Mouse (Mus musculus) heart, embryonic 12.5 days (tissue): ENCODE measurements around the gene Fah. TPM values are rescaled to one million over a fixed set of nuclear protein-coding genes. Genes with fewer than 3 reads are reported as not detected.

Experiments used
- ATAC-seq: fragments of 200-750 bp; cut with Nextera tagmentation; 2 replicates; pipeline ENCODE4 v1.8.0; 2017; ENCODE audit warnings: moderate TSS enrichment, moderate library complexity; ENCODE audit not compliant: insufficient number of reproducible peaks, low FRiP score
- H3K27ac ChIP-seq: fragments of 300-500 bp; sonication (generic); 2 replicates; pipeline ENCODE4 v1.5.1; 2016; ENCODE audit warnings: mild to moderate bottlenecking, moderate library complexity; ENCODE audit not compliant: poor library complexity, severe bottlenecking
- H3K27me3 ChIP-seq: fragments of 300-500 bp; sonication (generic); replicated peaks from 2 replicates; pipeline ENCODE4 v1.6.1; 2016; ENCODE audit warnings: mild to moderate bottlenecking, moderate library complexity
- H3K36me3 ChIP-seq: fragments of 300-500 bp; sonication (generic); 2 replicates; pipeline ENCODE4 v1.6.1; 2016; ENCODE audit warnings: mild to moderate bottlenecking, moderate library complexity
- H3K4me1 ChIP-seq: fragments of 300-500 bp; sonication (generic); replicated peaks from 2 replicates; pipeline ENCODE4 v1.6.1; 2016; ENCODE audit warnings: mild to moderate bottlenecking
- H3K4me2 ChIP-seq: fragments of 300-500 bp; sonication (generic); 2 replicates; pipeline ENCODE4 v1.6.1; 2016; ENCODE audit warnings: mild to moderate bottlenecking, moderate library complexity
- H3K4me3 ChIP-seq: fragments of 300-500 bp; sonication (generic); 2 replicates; pipeline ENCODE4 v1.5.1; 2016; ENCODE audit warnings: mild to moderate bottlenecking
- H3K9ac ChIP-seq: fragments of 300-500 bp; sonication (generic); 2 replicates; pipeline ENCODE4 v1.6.1; 2016; ENCODE audit warnings: mild to moderate bottlenecking, moderate library complexity
- H3K9me3 ChIP-seq: fragments of 300-500 bp; sonication (generic); replicated peaks from 2 replicates; pipeline ENCODE4 v1.6.1; 2016; ENCODE audit warnings: mild to moderate bottlenecking, moderate library complexity
- WGBS: fragments of 180-500 bp; shearing (Covaris S2); methylation state at CpG from one replicate; pipeline ENCODE4 v1.1.7; 2016; 5-methylcytosine and 5-hydroxymethylcytosine counted together
- polyA plus RNA-seq: library from polyadenylated mRNA; unstranded; fragments of >200 nt; fragmentation: Nextera tagmentation; extraction: Ambion mirVana; gene quantifications from 2 replicates; pipeline ENCODE4 v1.2.1, GENCODE M21; 2016

The Fah gene
- polyA plus RNA-seq, 1 experiment from 2014 or later: 5.9 TPM

- no peaks in the 10 kb centered on the region for H3K36me3 ChIP-seq
- H3K4me1 ChIP-seq: no peaks in the 10 kb centered on the region
- no peaks in the 10 kb centered on the region for H3K9me3 ChIP-seq
- 83% methylated on average over 3 of the region's 3 CpGs for WGBS
- ATAC-seq: no peak
- H3K4me3 ChIP-seq: no peak overlapping the region
- H3K9ac ChIP-seq: no peak overlapping the region
- no peak overlapping the region for H3K4me2 ChIP-seq
- no peaks in the 10 kb centered on the region for H3K27me3 ChIP-seq
- H3K27ac ChIP-seq: no peak overlapping the region
Measured at GRCm38 (mm10) chr7:84596002-84596401, 10.5 kb downstream of the Fah start.

GRCm38 (mm10) chr7:84594917-84595303 lies 11.6 kb downstream of the Fah start:
- no peak overlapping the region for H3K4me3 ChIP-seq
- no peak for ATAC-seq
- no peaks in the 10 kb centered on the region for H3K4me1 ChIP-seq
- no peaks in the 10 kb centered on the region for H3K36me3 ChIP-seq
- no peaks in the 10 kb centered on the region for H3K9me3 ChIP-seq
- H3K4me2 ChIP-seq: no peak overlapping the region
- no peak overlapping the region for H3K9ac ChIP-seq
- H3K27me3 ChIP-seq: no peaks in the 10 kb centered on the region
- H3K27ac ChIP-seq: no peak overlapping the region

- Histone ChIP-seq H3K36me3 (no peaks in the 10 kb centered on the region), H3K4me2 (no peak overlapping the region), H3K9ac (no peak overlapping the region), H3K27me3 (no peaks in the 10 kb centered on the region), H3K27ac (no peak overlapping the region), H3K4me1 (no peaks in the 10 kb centered on the region), H3K4me3 (no peak overlapping the region), H3K9me3 (no peaks in the 10 kb centered on the region)
- 49% methylated on average over 8 of the region's 8 CpGs for WGBS
- 0 out of 2 replicates have a peak, but pooled peaks have one; percentile 36 for ATAC-seq
Measured at GRCm38 (mm10) chr7:84594087-84594916, 12.2 kb downstream of the Fah start.

DNA sequence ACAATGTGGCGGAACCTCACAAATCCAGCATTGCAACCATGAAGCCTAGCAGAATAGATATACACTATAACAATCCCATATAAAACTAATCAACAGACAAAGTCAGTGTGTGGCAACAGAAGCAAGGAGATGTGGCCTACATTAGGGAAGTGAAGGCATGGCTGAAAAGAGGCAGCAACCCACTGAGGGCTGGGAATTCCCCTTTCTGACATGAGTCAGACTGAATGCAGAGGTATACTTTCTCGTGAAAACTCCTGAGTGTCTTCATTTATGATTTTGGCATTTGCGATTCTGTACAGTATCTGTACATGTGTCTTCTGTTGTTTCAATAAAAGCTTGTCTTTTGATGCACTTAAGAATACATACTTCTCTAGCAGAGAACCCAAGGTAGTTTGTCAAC lies 15.2 kb downstream of the Fah start:
- peaks cover 9% of the 10 kb centered on the region for H3K4me1 ChIP-seq
- 83% methylated on average over 3 of the region's 3 CpGs for WGBS
- no peak overlapping the region for H3K9ac ChIP-seq
- H3K27ac ChIP-seq: no peak overlapping the region
- H3K4me3 ChIP-seq: no peak overlapping the region
- ATAC-seq: no peak
- H3K27me3 ChIP-seq: no peaks in the 10 kb centered on the region
- no peaks in the 10 kb centered on the region for H3K9me3 ChIP-seq
- H3K4me2 ChIP-seq: no peak overlapping the region
- H3K36me3 ChIP-seq: no peaks in the 10 kb centered on the region

DNA sequence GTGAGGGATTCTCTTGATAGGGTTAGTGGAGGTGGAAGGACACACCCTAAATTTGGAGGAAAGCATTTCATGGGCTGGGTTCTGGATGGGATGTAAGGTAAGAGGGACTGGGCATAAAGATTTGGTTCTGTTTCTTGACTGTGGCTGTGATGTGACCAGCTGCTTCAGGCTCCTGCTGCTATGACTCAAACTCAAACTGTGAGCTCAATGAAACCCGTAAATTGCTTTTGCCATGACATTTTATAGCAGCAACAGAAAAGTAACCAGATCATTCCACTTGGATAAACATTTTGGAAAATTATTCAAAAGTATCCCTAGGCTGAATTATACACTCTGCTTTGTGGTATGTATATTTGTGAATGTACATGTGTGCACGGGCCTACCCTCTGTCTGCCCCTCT lies 15.9 kb downstream of the Fah start:
- Histone ChIP-seq H3K27ac (no peak overlapping the region), H3K9me3 (no peaks in the 10 kb centered on the region), H3K36me3 (no peaks in the 10 kb centered on the region), H3K9ac (no peak overlapping the region), H3K27me3 (no peaks in the 10 kb centered on the region), H3K4me2 (no peak overlapping the region), H3K4me1 (peaks cover 14% of the 10 kb centered on the region), H3K4me3 (no peak overlapping the region)
- WGBS: 97% methylated on average over 2 of the region's 2 CpGs
- no peak for ATAC-seq

DNA sequence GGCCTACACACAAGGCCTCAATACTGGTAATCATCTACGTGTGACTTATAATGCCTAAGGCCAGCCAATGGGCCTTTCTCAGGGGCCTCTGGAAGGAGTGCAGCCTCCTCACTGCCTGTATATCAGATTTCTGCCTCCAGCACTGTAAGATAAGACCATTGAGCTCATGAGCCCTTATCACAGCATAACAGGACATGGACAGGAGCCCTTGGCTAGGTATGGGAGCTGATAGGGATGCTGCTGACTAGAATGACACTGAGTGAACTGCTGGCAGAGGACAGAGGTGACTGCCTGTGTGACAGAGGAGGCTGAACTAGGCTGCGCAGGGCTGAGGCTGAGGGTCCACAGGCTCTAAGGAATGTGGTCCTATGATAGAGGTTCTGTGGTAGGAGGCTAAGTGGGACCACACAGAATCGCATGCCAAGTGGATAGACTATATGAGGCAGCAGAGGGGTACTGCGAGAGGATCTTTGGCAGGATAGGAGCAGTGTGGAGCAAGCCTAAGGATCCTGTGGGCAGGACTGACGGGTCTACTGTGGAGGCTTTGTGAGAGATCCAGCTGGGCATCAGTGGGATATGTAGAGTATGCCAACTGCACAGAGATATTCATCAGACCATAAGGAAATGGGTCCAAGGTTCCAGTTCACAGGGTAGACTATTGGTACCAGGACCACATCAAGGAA lies 19.3 kb downstream of the Fah start:
- WGBS: 80% methylated on average over 5 of the region's 5 CpGs
- no peaks in the 10 kb centered on the region for H3K27me3 ChIP-seq
- no peaks in the 10 kb centered on the region for H3K36me3 ChIP-seq
- ATAC-seq: peak; percentile 81
- no peak overlapping the region for H3K27ac ChIP-seq
- no peak overlapping the region for H3K4me3 ChIP-seq
- no peak overlapping the region for H3K9ac ChIP-seq
- peaks cover 20% of the 10 kb centered on the region for H3K4me1 ChIP-seq
- H3K4me2 ChIP-seq: no peak overlapping the region
- no peaks in the 10 kb centered on the region for H3K9me3 ChIP-seq

- H3K27ac ChIP-seq: no peak overlapping the region
- peaks cover 20% of the 10 kb centered on the region for H3K4me1 ChIP-seq
- H3K36me3 ChIP-seq: no peaks in the 10 kb centered on the region
- no peak overlapping the region for H3K4me3 ChIP-seq
- H3K9ac ChIP-seq: no peak overlapping the region
- ATAC-seq: no peak; the same call in 1 of the 2 replicates
- H3K9me3 ChIP-seq: no peaks in the 10 kb centered on the region
- no peaks in the 10 kb centered on the region for H3K27me3 ChIP-seq
- no peak overlapping the region for H3K4me2 ChIP-seq
- 60% methylated on average over 3 of the region's 3 CpGs for WGBS
Measured at GRCm38 (mm10) chr7:84586360-84587100, 20.0 kb downstream of the Fah start.

DNA sequence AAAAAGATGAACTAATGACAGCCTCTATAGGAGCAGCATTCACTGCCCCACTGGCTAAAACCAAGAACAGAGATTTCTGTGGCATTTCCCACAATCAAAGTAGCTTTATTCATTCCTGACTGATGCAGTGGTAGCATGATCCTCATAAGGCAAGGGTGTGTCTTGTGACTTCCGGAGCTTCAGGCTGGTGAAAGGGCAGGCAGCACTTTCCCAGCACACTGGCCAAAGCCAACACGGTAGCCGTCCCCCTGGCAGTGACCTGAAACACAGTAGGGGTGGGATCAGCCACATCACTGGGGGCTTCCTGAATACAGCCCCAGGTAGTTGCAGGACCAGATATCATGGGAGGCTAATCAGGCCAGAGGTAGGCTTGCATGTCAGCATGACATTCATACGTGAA lies 21.4 kb downstream of the Fah start:
- Histone ChIP-seq H3K36me3 (no peaks in the 10 kb centered on the region), H3K4me1 (peaks cover 20% of the 10 kb centered on the region), H3K27me3 (no peaks in the 10 kb centered on the region), H3K9ac (no peak overlapping the region), H3K4me2 (no peak overlapping the region), H3K9me3 (no peaks in the 10 kb centered on the region), H3K4me3 (no peak overlapping the region), H3K27ac (no peak overlapping the region)
- ATAC-seq: no peak
- WGBS: 88% methylated on average over 4 of the region's 4 CpGs

DNA sequence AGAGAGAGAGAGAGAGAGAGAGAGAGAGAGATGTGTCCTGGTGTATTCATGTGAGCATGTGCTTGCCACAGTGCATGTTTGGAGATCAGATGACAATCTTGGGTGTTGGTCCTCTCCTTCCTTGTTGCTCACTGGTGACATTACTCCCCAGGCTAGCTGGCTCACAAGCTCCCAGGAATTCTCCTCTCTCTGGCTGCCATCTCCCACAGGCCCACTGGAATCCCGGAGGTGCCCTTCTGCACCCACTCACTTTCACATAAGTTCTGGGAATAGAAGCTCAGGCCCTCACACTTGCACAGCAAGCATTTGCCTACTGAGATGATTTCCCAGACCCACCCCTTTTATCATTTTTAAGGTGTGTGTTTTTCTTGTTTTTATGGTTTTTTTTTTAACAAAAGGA lies 26.8 kb downstream of the Fah start:
- H3K4me1 ChIP-seq: no peaks in the 10 kb centered on the region
- no peak for ATAC-seq
- no peak overlapping the region for H3K9ac ChIP-seq
- H3K9me3 ChIP-seq: no peaks in the 10 kb centered on the region
- no peak overlapping the region for H3K27ac ChIP-seq
- H3K27me3 ChIP-seq: no peaks in the 10 kb centered on the region
- no peak overlapping the region for H3K4me2 ChIP-seq
- 70% methylated on average over 1 of the region's 1 CpGs for WGBS
- no peaks in the 10 kb centered on the region for H3K36me3 ChIP-seq
- H3K4me3 ChIP-seq: no peak overlapping the region

- Histone ChIP-seq H3K36me3 (no peaks in the 10 kb centered on the region), H3K9ac (no peak overlapping the region), H3K4me1 (no peaks in the 10 kb centered on the region), H3K9me3 (no peaks in the 10 kb centered on the region), H3K4me2 (no peak overlapping the region), H3K27ac (no peak overlapping the region), H3K27me3 (no peaks in the 10 kb centered on the region), H3K4me3 (no peak overlapping the region)
- no peak for ATAC-seq
- WGBS: 89% methylated on average over 1 of the region's 1 CpGs
Measured at GRCm38 (mm10) chr7:84578841-84579240, 27.7 kb downstream of the Fah start.

DNA sequence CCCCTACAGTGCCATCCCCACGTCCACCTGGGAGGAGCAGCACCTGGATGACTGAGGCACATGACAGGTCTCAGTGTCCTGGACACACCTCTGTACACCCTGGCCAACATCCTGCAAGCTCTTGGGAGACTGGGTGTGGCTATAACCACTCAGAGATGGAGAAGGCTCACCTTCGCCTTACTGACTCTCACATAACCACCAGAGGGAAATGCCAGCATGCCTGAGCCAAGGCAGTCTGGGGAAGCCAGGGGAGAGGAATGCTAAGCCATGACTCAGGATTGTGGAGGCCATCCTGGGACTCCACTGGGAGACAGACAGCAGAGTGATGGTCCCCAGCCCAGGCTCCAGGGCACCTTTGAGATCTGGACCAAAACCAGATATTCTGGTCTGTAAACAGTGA lies 29.5 kb downstream of the Fah start:
- no peak for ATAC-seq
- no peak overlapping the region for H3K4me2 ChIP-seq

More for the DNA sequence above, 29.5 kb downstream of the Fah start:
- no peaks in the 10 kb centered on the region for H3K4me1 ChIP-seq
- H3K4me3 ChIP-seq: no peak overlapping the region
- H3K9me3 ChIP-seq: no peaks in the 10 kb centered on the region
- H3K27ac ChIP-seq: no peak overlapping the region
- 74% methylated on average over 2 of the region's 2 CpGs for WGBS
- H3K9ac ChIP-seq: no peak overlapping the region
- no peaks in the 10 kb centered on the region for H3K36me3 ChIP-seq
- H3K27me3 ChIP-seq: no peaks in the 10 kb centered on the region
